Mouse (Mus musculus): ENCODE measurements around the gene Sik3.

- TF ChIP-seq CTCF (IDR thresholded peaks at IDR 0.05; ENCODE audit: extremely low read depth, insufficient read depth, insufficient read length, insufficient replicate concordance) (no peak), POLR2A (IDR thresholded peaks at IDR 0.05; ENCODE audit: low read depth, low read length) (no peak)
Observed at GRCm38 (mm10) chr9:46216744-46217470, 204.3 kb downstream of the Sik3 start.

Data from spleen, adult 2 months (tissue).